Mouse (Mus musculus) MEL (cell line): ENCODE data around the gene Ubl4b. TPM values are rescaled to one million over a fixed set of nuclear protein-coding genes. Genes with fewer than 3 reads are reported as not detected.

Source experiments
- DNase-seq: peaks from one replicate; pipeline ENCODE4 v3.0.0; 2011; ENCODE audit warnings: low read depth, low spot score
- H3K27ac ChIP-seq: 2 replicates; pipeline ENCODE4 v1.5.1; 2012; ENCODE audit warnings: low read depth, mild to moderate bottlenecking, control low read depth, low read length, moderate library complexity; ENCODE audit not compliant: control insufficient read depth
- H3K27me3 ChIP-seq, 2 experiments: fragments of 150-350 bp in 1 of 2; sonication (generic) in 1 of 2; 2 replicates each; pipeline ENCODE4 v1.6.1; 2012; ENCODE audit warnings: low read length in 2 of 2, mild to moderate bottlenecking in 2 of 2, improper control_type of control experiment in 1 of 2, moderate library complexity in 1 of 2; ENCODE audit not compliant: insufficient read depth in 2 of 2, control insufficient read depth in 1 of 2
- H3K36me3 ChIP-seq, 2 experiments: 2 replicates each; pipeline ENCODE4 v1.6.1; 2012 to 2014; ENCODE audit warnings: low read length in 2 of 2, improper control_type of control experiment in 1 of 2, inconsistent platforms in 1 of 2, mild to moderate bottlenecking in 1 of 2; ENCODE audit not compliant: insufficient read depth in 2 of 2, control insufficient read depth in 1 of 2
- H3K4me1 ChIP-seq, 2 experiments: fragments of 150-350 bp in 1 of 2; sonication (generic) in 1 of 2; 2 replicates each; pipeline ENCODE4 v1.6.1; 2012; ENCODE audit warnings: low read length in 2 of 2, improper control_type of control experiment in 1 of 2, mild to moderate bottlenecking in 1 of 2; ENCODE audit not compliant: insufficient read depth in 2 of 2, control insufficient read depth in 1 of 2
- H3K4me3 ChIP-seq, 2 experiments: fragments of 150-350 bp in 1 of 2; sonication (generic) in 1 of 2; 2 replicates each; pipeline ENCODE4 v1.5.1; 2012; ENCODE audit warnings: low read depth in 2 of 2, low read length in 2 of 2, mild to moderate bottlenecking in 2 of 2, moderate library complexity in 2 of 2, control low read depth in 1 of 2, improper control_type of control experiment in 1 of 2; ENCODE audit not compliant: control insufficient read depth in 1 of 2, insufficient read depth in 1 of 2
- H3K79me2 ChIP-seq: 2 replicates; pipeline ENCODE4 v1.6.1; 2012; ENCODE audit warnings: mild to moderate bottlenecking, low read length, moderate library complexity; ENCODE audit not compliant: control insufficient read depth, poor library complexity, insufficient read depth
- H3K9ac ChIP-seq: 2 replicates; pipeline ENCODE4 v1.6.1; 2012; ENCODE audit warnings: low read depth, mild to moderate bottlenecking, control low read depth, low read length, moderate library complexity; ENCODE audit not compliant: control insufficient read depth, poor library complexity, severe bottlenecking
- H3K9me3 ChIP-seq: fragments of 150-350 bp; sonication (generic); replicated peaks from 2 replicates; pipeline ENCODE4 v1.6.1; 2012; ENCODE audit warnings: mild to moderate bottlenecking, low read length, improper control_type of control experiment, moderate library complexity; ENCODE audit not compliant: insufficient read depth
- CHD1 ChIP-seq: IDR thresholded peaks from 2 replicates; pipeline ENCODE4 v1.6.1; 2012; ENCODE audit warnings: low read depth, mild to moderate bottlenecking, inconsistent platforms, low read length, improper control_type of control experiment
- CHD2 ChIP-seq: IDR thresholded peaks from 2 replicates; pipeline ENCODE4 v1.6.1; 2011; ENCODE audit warnings: low read length, improper control_type of control experiment
- EP300 ChIP-seq, 2 experiments: IDR thresholded peaks; 2 replicates each; pipeline ENCODE4 v1.6.1; 2011; ENCODE audit warnings: improper control_type of control experiment in 2 of 2, low read length in 2 of 2, low read depth in 1 of 2, mild to moderate bottlenecking in 1 of 2
- GATA1 ChIP-seq: IDR thresholded peaks from 2 replicates; pipeline ENCODE4 v1.6.1; 2011; ENCODE audit warnings: low read depth, low read length, improper control_type of control experiment
- HCFC1 ChIP-seq: IDR thresholded peaks from 2 replicates; pipeline ENCODE4 v1.6.1; 2012; ENCODE audit warnings: low read depth, mild to moderate bottlenecking, inconsistent platforms, low read length, improper control_type of control experiment, moderate library complexity
- MAZ ChIP-seq: IDR thresholded peaks from 2 replicates; pipeline ENCODE4 v1.6.1; 2012; ENCODE audit warnings: low read depth, mild to moderate bottlenecking, inconsistent platforms, low read length, improper control_type of control experiment
- MXI1 ChIP-seq: IDR thresholded peaks from 2 replicates; pipeline ENCODE4 v1.6.1; 2011; ENCODE audit warnings: mild to moderate bottlenecking, low read depth, low read length, improper control_type of control experiment
- MYC ChIP-seq: IDR thresholded peaks from 2 replicates; pipeline ENCODE4 v1.6.1; 2011; ENCODE audit warnings: low read depth, mild to moderate bottlenecking, low read length, improper control_type of control experiment, moderate library complexity
- NRF1 ChIP-seq: IDR thresholded peaks from 2 replicates; pipeline ENCODE4 v1.6.1; 2014; ENCODE audit warnings: low read depth, mild to moderate bottlenecking, inconsistent platforms, low read length, improper control_type of control experiment, moderate library complexity; ENCODE audit not compliant: poor library complexity, insufficient read depth, severe bottlenecking
- POLR2AphosphoS2 ChIP-seq: IDR thresholded peaks from 2 replicates; pipeline ENCODE4 v1.6.1; 2011; ENCODE audit warnings: low read length, improper control_type of control experiment
- POLR2AphosphoS5 ChIP-seq: IDR thresholded peaks from 2 replicates; pipeline ENCODE4 v1.6.1; 2012; ENCODE audit warnings: low read depth, borderline replicate concordance, mild to moderate bottlenecking, inconsistent platforms, low read length, moderate library complexity, mixed read lengths
- RCOR1 ChIP-seq: IDR thresholded peaks from 2 replicates; pipeline ENCODE4 v1.6.1; 2012; ENCODE audit warnings: low read depth, mild to moderate bottlenecking, inconsistent platforms, low read length, improper control_type of control experiment
- SIN3A ChIP-seq: IDR thresholded peaks from 2 replicates; pipeline ENCODE4 v1.6.1; 2012; ENCODE audit warnings: low read length, improper control_type of control experiment, inconsistent platforms
- ZC3H11A ChIP-seq: IDR thresholded peaks from 2 replicates; pipeline ENCODE4 v1.6.1; 2012; ENCODE audit warnings: low read depth, mild to moderate bottlenecking, inconsistent platforms, low read length, improper control_type of control experiment
- ZMIZ1 ChIP-seq: IDR thresholded peaks from 2 replicates; pipeline ENCODE4 v1.6.1; 2012; ENCODE audit warnings: low read depth, mild to moderate bottlenecking, inconsistent platforms, low read length, improper control_type of control experiment, moderate library complexity
- ZNF384 ChIP-seq: IDR thresholded peaks from 2 replicates; pipeline ENCODE4 v1.6.1; 2012; ENCODE audit warnings: low read depth, mild to moderate bottlenecking, inconsistent platforms, low read length, improper control_type of control experiment
- polyA plus RNA-seq, 2 experiments: library from polyadenylated mRNA; stranded (reverse) in 1 of 2; unstranded in 1 of 2; fragments of >175 nt in 1 of 2; fragments of >200 nt in 1 of 2; gene quantifications; 2 replicates each; pipeline versions ENCODE4 v1.2.1 to v1.2.4; 2012; ENCODE audit warnings: low replicate concordance in 2 of 2, low read depth in 1 of 2; ENCODE audit not compliant: insufficient read length in 2 of 2, insufficient read depth in 1 of 2, missing spikeins in 1 of 2
- total RNA-seq: library from RNA; depleted of rRNA; stranded (reverse); fragments of 300-350 nt; gene quantifications from 2 replicates; pipeline ENCODE4 v1.2.3, GENCODE M21; 2012

Ubl4b gene
- total and polyA plus RNA-seq, 3 experiments: not detected

DNA sequence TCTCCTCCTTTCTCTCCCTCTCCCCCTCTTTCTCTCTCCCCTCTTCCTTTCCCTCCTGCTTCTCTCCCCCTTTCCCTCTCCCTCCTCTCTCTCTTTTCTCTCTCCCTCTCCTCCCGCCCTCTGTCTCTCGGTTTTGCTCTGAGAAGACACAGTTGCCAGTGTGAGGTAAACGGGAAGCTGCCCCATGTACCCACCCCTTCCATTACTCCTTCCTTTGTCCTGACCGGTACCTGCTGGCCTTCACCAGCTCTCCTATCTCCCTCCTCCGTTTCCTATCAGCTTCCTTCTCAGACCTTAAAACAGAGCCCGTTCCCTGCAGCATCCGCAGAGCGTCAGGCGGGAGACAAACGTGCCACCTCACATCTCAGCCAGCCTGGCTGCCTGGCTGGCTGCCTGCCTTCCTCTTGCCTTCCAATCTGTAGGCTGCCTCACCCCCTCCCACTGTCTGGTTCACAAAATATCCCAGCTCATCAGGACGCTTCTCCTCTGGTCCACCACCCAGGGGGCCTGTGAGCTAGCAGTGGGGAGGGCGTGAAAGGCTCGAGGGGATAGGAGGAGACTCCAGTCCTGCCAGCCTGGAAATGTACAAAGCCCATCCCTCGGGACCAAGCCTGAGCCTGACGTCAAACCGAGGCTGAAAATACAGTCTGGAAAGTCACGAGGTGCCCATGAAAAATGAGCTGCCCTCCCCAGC lies 17.9 kb downstream of the Ubl4b start:
- Histone ChIP-seq H3K4me1 (no peaks in the 10 kb centered on the region), H3K36me3 (no peaks in the 10 kb centered on the region), H3K9ac (no peak overlapping the region), H3K27me3 (peaks cover 2 to 10% of the 10 kb centered on the region in 2 experiments; a peak in 3 of 4 replicates), H3K27ac (no peak overlapping the region), H3K79me2 (no peaks in the 10 kb centered on the region), H3K4me3 (no peak overlapping the region), H3K9me3 (no peaks in the 10 kb centered on the region)
- no peak for TF ChIP-seq EP300 (IDR thresholded peaks at IDR 0.05; ENCODE audit: low read depth in 1 of 2, low read length in 2 of 2)
- no peak for TF ChIP-seq CHD1
- TF ChIP-seq ZC3H11A: no peak
- TF ChIP-seq MYC: no peak
- TF ChIP-seq CHD2: no peak
- no peak for TF ChIP-seq NRF1
- no peak for TF ChIP-seq SIN3A
- DNase-seq: no peak

DNA sequence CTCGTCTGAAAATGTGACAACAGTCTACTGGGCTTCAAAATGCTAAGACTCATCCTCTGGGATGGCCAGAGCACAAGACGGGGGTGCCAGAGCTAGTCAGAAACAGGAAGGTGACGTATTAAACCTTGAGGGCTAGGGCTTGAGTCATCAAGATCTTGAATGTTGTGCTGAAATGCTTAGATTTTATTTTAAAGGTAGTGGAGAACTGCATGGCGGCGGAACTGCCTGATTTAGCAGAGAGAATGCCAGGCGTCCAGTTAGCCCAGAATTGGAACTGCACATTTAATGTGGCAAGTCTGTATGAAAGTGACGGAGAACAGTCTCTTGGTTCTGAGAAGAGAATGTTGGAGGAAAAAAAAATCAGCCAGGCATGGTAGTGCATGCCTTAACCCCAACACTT lies 19.9 kb downstream of the Ubl4b start:
- Histone ChIP-seq H3K27ac (no peak overlapping the region), H3K36me3 (no peaks in the 10 kb centered on the region), H3K9me3 (no peaks in the 10 kb centered on the region), H3K4me1 (no peaks in the 10 kb centered on the region), H3K4me3 (no peak overlapping the region), H3K9ac (no peak overlapping the region), H3K27me3 (peaks cover 4 to 8% of the 10 kb centered on the region in 2 experiments; a peak in 3 of 4 replicates), H3K79me2 (no peaks in the 10 kb centered on the region)
- TF ChIP-seq ZNF384: no peak
- TF ChIP-seq GATA1: no peak
- no peak for TF ChIP-seq MYC
- no peak for TF ChIP-seq HCFC1
- TF ChIP-seq RCOR1: no peak
- no peak for TF ChIP-seq POLR2AphosphoS2
- TF ChIP-seq POLR2AphosphoS5: no peak
- no peak for TF ChIP-seq MAZ
- TF ChIP-seq ZMIZ1: no peak
- TF ChIP-seq MXI1: no peak
- DNase-seq: no peak
